Mouse (Mus musculus) lung, embryonic 16.5 days (tissue): ENCODE data around the gene Gbgt1. TPM values are rescaled to one million over a fixed set of nuclear protein-coding genes. Genes with fewer than 3 reads are reported as not detected.

Experiments
- ATAC-seq: fragments of 200-750 bp; cut with Nextera tagmentation; 2 replicates; pipeline ENCODE4 v1.8.0; 2017; ENCODE audit warnings: low read depth, mild to moderate bottlenecking, moderate library complexity
- H3K27ac ChIP-seq: fragments of 300-500 bp; sonication (generic); 2 replicates; pipeline ENCODE4 v1.5.1; 2014; ENCODE audit warnings: mild to moderate bottlenecking, control low read depth, low read length
- H3K27me3 ChIP-seq: fragments of 300-500 bp; sonication (generic); 2 replicates; pipeline ENCODE4 v1.6.1; 2014; ENCODE audit warnings: low read depth, low read length, mixed read lengths; ENCODE audit not compliant: control insufficient read depth, insufficient read depth
- H3K36me3 ChIP-seq: fragments of 300-500 bp; sonication (generic); 2 replicates; pipeline ENCODE4 v1.6.1; 2014; ENCODE audit warnings: low read length; ENCODE audit not compliant: control insufficient read depth, insufficient read depth
- H3K4me1 ChIP-seq: fragments of 300-500 bp; sonication (generic); replicated peaks from 2 replicates; pipeline ENCODE4 v1.6.1; 2014; ENCODE audit warnings: low read length, mixed read lengths; ENCODE audit not compliant: control insufficient read depth, insufficient read depth
- H3K4me2 ChIP-seq: fragments of 300-500 bp; sonication (generic); 2 replicates; pipeline ENCODE4 v1.6.1; 2014; ENCODE audit warnings: low read depth, low read length, control low read depth
- H3K4me3 ChIP-seq: fragments of 300-500 bp; sonication (generic); 2 replicates; pipeline ENCODE4 v1.5.1; 2014; ENCODE audit warnings: mild to moderate bottlenecking, low read length, control low read depth
- H3K9ac ChIP-seq: fragments of 300-500 bp; sonication (generic); 2 replicates; pipeline ENCODE4 v1.6.1; 2014; ENCODE audit warnings: low read length, control low read depth
- H3K9me3 ChIP-seq: fragments of 300-500 bp; sonication (generic); 2 replicates; pipeline ENCODE4 v1.6.1; 2016; ENCODE audit warnings: low read length; ENCODE audit not compliant: control insufficient read depth
- WGBS: fragments of 180-500 bp; shearing (Covaris S2); extraction: QIAGEN DNeasy Blood & Tissue Kit; methylation state at CpG from one replicate; pipeline ENCODE4 v1.1.7; 2014; 5-methylcytosine and 5-hydroxymethylcytosine counted together
- polyA plus RNA-seq: library from polyadenylated mRNA; unstranded; fragments of >200 nt; fragmentation: Nextera tagmentation; extraction: Ambion mirVana; gene quantifications from 2 replicates; pipeline ENCODE4 v1.2.1, GENCODE M21; 2015

Gene Gbgt1
- polyA plus RNA-seq: 1.1 and 1.5 TPM in 2 replicates

DNA sequence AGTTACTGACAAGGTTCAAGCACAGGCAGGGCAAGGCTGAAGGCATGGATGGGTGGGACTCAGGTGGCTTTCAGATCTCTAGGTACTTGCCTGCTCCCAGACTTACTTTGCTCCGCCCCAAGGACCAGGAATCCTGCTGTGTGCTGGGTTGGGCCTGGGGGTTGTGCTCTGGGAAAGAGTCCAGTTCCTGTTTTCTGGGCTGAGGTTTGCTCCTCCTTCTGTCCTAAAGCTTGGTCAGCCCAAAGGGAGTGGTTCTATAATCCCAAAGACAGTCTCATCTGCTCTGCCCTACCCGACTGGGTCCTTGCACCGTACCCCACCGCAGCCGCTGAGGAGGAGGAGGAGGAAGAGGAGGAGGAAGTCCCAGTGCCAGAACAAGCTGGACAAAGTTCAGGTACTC, at the start of gene Gbgt1:
Gbgt1 (plus strand) TSS at position 221 of the 400 bp plus-strand sequence.
- 73% methylated on average over 5 of the region's 5 CpGs for WGBS
- H3K4me3 ChIP-seq: no peak within 1 kb of the TSS
- ATAC-seq: peak; percentile 34

DNA sequence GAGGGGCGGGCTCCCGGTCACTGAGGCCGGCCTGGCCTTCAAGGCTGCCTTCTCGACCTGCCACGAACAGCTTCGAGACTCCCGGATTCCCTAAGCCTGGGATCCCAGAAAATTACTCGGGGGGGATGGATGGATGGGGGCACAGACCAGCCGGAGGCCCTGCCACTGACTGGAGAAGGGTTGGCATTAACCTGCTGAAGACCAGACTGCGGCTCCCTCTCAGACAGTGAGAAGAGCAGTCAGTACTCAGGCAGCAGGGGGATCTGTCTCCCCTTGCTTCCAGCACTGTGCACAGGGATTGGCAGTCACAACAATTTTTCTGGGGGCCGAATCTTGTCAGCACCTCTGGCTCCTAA, 49.4 kb upstream of the Gbgt1 start:
- Histone ChIP-seq H3K4me2 (peak overlapping the region; percentile 93), H3K36me3 (peaks cover 5% of the 10 kb centered on the region; the same call in 1 of the 2 replicates), H3K4me3 (peak overlapping the region; percentile 65), H3K27ac (peak overlapping the region; percentile 77), H3K9ac (peak overlapping the region; percentile 83), H3K27me3 (no peaks in the 10 kb centered on the region), H3K9me3 (no peaks in the 10 kb centered on the region), H3K4me1 (peaks cover 8% of the 10 kb centered on the region; the same call in 1 of the 2 replicates)
- ATAC-seq: peak; percentile 34
- WGBS: 4% methylated on average over 11 of the region's 11 CpGs

More for the DNA sequence above, at the start of gene Gbgt1:
- H3K36me3 ChIP-seq: no peaks in the 10 kb centered on the region
- H3K4me1 ChIP-seq: peaks cover 5% of the 10 kb centered on the region; the same call in 1 of the 2 replicates
- no peaks in the 10 kb centered on the region for H3K9me3 ChIP-seq
- 0 out of 2 replicates have a peak within 1 kb of the TSS, but pooled peaks have one; percentile 0 for H3K9ac ChIP-seq
- H3K27me3 ChIP-seq: no peaks in the 10 kb centered on the region
- peak within 1 kb of the TSS; percentile 1; the same call in 1 of the 2 replicates for H3K27ac ChIP-seq
- no peak within 1 kb of the TSS for H3K4me2 ChIP-seq

DNA sequence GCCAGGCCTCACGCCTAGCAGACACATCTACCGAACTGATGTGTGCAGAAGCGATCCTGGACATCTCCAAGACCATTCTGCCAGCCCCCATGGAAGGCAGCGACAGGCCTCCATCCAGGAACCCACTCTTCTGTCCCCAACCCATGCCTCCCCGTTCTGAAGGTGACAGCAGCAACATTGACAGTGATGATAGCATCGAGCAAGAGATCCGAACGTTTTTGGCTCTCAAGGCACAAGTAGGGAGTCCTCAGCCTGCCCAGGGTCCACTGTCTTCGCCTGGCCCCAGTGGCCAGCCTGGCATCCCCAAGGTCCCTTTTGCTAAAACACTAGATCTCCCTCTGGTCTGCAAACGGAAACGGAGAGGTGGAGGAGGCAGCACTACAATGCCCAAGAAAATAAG, 45.0 kb upstream of the Gbgt1 start:
- Histone ChIP-seq H3K4me2 (no peak overlapping the region), H3K9me3 (no peaks in the 10 kb centered on the region), H3K4me3 (no peak overlapping the region), H3K4me1 (peaks cover 8% of the 10 kb centered on the region; the same call in 1 of the 2 replicates), H3K36me3 (peaks cover 5% of the 10 kb centered on the region; the same call in 1 of the 2 replicates), H3K27ac (no peak overlapping the region), H3K27me3 (no peaks in the 10 kb centered on the region), H3K9ac (no peak overlapping the region)
- ATAC-seq: no peak
- 89% methylated on average over 11 of the region's 11 CpGs for WGBS

DNA sequence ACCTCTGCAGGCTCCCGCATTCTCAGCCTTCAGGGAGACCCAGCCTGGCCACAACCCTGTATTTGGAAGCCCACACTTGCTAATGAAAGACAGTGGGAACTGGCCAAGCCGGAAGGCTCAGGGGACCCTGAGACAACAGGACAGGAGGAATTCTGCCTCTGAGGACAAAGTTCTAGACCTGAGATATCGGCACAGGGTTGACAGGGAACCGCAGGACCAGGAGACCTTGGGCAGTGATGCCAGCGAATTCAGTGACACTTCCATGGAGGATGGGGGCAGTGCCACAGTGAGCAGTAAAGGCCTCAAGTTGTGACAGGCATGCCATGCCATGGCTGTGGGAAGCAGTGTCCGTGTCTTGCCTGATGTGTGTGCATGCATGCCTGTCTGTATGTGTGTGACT, 43.2 kb upstream of the Gbgt1 start:
- no peak overlapping the region for H3K27ac ChIP-seq
- H3K27me3 ChIP-seq: no peaks in the 10 kb centered on the region
- H3K4me3 ChIP-seq: no peak overlapping the region
- H3K4me1 ChIP-seq: no peaks in the 10 kb centered on the region
- no peak overlapping the region for H3K9ac ChIP-seq
- ATAC-seq: no peak
- peaks cover 5% of the 10 kb centered on the region; the same call in 1 of the 2 replicates for H3K36me3 ChIP-seq
- H3K4me2 ChIP-seq: no peak overlapping the region
- no peaks in the 10 kb centered on the region for H3K9me3 ChIP-seq
- 87% methylated on average over 6 of the region's 6 CpGs for WGBS

DNA sequence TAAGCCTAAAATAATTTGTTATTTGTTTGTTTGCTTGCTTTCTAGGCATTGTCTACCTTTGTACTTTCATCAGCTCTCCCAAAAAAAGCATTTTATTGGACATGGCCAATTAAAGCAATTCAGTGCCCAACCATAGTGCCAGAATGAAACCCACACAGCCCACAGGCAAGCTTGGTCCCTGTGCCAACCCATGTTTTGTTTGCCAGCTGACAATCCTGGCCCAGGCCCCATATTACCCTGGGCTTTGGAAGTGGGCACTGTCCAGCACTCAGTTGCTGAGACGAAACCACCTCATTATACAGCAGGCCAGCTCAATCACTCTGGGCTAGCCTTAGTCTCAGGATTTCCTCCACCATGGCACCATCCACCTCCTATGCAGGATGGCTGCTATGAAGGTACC, 40.1 kb upstream of the Gbgt1 start:
- Histone ChIP-seq H3K27me3 (no peaks in the 10 kb centered on the region), H3K9me3 (no peaks in the 10 kb centered on the region), H3K4me3 (no peak overlapping the region), H3K36me3 (no peaks in the 10 kb centered on the region; the same call in 1 of the 2 replicates), H3K27ac (no peak overlapping the region), H3K9ac (no peak overlapping the region), H3K4me2 (no peak overlapping the region), H3K4me1 (no peaks in the 10 kb centered on the region)
- 43% methylated on average over 1 of the region's 1 CpGs for WGBS
- no peak for ATAC-seq

DNA sequence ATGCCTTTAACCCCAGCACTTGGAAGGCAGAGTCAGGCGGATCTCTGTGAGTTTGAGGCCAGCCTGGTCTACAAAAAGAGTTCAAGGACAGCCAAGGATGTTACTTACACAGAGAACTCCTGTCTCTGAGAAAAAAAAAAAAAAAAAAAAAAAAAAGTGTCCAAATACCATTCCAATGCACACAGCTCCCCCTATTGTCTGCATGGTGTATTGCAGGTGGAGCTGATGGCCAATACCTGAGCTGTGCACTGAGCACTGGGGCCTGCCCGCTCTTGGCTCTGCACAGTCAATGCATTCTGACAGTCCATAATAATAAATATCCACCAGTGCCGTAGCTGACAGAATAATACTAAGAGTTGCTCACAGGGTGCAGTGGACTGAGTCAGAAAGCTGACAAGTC, 32.8 kb upstream of the Gbgt1 start:
- Histone ChIP-seq H3K4me3 (no peak overlapping the region), H3K27me3 (peaks cover 4% of the 10 kb centered on the region; the same call in 1 of the 2 replicates), H3K4me2 (no peak overlapping the region), H3K9ac (no peak overlapping the region), H3K9me3 (no peaks in the 10 kb centered on the region), H3K36me3 (no peaks in the 10 kb centered on the region), H3K4me1 (peaks cover 10% of the 10 kb centered on the region), H3K27ac (no peak overlapping the region)
- ATAC-seq: no peak
- 45% methylated on average over 3 of the region's 3 CpGs for WGBS

DNA sequence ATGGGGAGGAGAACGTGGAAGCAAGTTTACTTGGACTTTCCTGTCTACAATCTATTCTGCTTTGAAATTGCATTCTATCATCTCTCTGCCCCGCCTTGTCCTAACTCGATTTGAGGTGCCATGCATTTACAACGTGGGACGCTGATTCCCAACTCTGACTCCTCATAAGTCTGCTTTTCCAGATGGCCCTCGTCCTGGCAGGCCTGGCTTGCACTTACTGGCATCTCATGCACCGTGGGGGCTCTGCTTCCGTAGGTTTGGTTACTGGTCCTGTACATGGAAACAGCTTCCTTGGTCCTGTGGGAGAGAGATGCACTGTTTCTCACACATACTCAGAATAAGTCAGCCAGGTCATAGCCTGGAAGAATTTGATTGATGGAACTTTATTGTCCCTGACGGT, 31.8 kb upstream of the Gbgt1 start:
- Histone ChIP-seq H3K27me3 (peaks cover 4% of the 10 kb centered on the region; the same call in 1 of the 2 replicates), H3K27ac (no peak overlapping the region), H3K36me3 (peaks cover 9% of the 10 kb centered on the region), H3K4me3 (no peak overlapping the region), H3K4me1 (peaks cover 11% of the 10 kb centered on the region), H3K9ac (no peak overlapping the region), H3K4me2 (no peak overlapping the region), H3K9me3 (no peaks in the 10 kb centered on the region)
- ATAC-seq: no peak
- 70% methylated on average over 9 of the region's 9 CpGs for WGBS

DNA sequence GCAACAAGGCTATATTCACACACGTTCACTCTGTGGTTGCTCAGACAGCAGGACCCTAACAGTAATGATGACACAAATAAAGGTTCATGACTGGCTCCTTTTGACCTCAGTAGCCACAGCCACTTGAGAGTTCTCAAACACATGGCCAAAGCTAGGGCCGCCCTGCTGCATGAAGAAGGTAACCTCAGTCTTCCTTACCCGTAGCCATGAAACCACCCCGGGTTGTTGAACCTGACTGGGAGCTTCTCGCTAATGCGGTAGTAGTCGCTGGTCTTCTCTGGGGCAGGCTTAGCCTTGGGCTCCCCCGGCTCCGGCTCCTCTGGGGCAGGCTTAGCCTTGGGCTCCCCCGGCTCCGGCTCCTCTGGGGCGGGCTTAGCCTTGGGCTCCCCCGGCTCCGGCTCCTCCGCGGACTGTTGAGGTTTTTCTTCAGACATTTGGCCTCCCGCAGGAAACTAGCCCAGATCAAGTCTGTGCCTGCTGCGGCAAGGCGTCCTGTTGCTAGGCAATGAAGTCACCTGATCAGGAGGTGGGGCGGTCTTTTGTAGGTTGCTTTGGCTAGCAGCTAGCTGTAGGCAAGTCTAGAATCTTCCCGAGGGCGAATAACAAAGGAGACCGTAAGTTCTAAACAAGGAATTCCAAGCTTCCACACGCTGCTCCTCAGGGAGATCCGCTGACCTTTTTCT, 30.7 kb upstream of the Gbgt1 start, which contains the start of gene 1700007K13Rik:
1700007K13Rik (minus strand) TSS at position 497 of the 683 bp plus-strand sequence.
- H3K27ac ChIP-seq: no peak within 1 kb of the TSS
- H3K36me3 ChIP-seq: peaks cover 20% of the 10 kb centered on the region
- 5% methylated on average over 25 of the region's 25 CpGs for WGBS
- peak within 1 kb of the TSS; percentile 27 for H3K4me3 ChIP-seq
- H3K9ac ChIP-seq: peak within 1 kb of the TSS; percentile 41
- peaks cover 11% of the 10 kb centered on the region for H3K4me1 ChIP-seq
- H3K4me2 ChIP-seq: peak within 1 kb of the TSS; percentile 59
- ATAC-seq: peak; percentile 36; the same call in 1 of the 2 replicates
- peaks cover 4% of the 10 kb centered on the region; the same call in 1 of the 2 replicates for H3K27me3 ChIP-seq
- H3K9me3 ChIP-seq: no peaks in the 10 kb centered on the region

DNA sequence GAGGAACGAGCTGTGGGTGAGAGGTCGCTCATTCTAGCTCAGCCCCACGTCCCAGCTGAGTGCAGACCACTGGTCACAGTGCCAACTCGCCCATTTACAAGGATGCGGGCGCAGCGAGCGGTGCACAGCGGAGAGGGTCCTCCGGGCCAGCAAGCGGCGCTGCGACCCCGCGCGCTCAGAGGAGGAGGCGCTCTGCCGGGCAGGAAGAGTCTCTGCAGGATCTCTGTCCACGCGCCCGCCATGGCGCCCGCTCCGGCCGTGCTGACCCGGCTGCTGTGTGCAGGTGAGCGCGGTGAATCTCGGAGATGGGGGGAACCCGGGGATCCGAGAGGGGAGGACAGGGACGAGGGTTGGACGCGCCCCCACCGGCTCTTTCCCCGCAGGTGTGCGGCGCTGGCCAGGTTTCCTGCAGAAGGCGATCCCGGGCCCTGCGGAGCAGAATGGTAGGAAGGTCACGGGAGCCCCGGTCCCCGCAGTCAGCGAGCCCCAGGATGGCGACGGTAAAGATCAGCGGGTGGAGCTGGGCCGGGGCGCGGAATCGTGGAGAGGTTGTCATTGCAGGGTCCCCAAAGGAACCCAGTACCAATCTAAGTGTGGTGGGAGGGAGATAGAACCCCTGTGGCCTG, 28.7 kb upstream of the Gbgt1 start, which contains the start of gene Mrps2:
Mrps2 (plus strand) TSS at position 207 of the 626 bp plus-strand sequence.
- Histone ChIP-seq H3K9me3 (0 out of 2 replicates have a peak, but pooled peaks cover 7% of the 10 kb centered on the region), H3K4me3 (peak within 1 kb of the TSS; percentile 78), H3K27me3 (peaks cover 4% of the 10 kb centered on the region; the same call in 1 of the 2 replicates), H3K36me3 (peaks cover 36% of the 10 kb centered on the region), H3K9ac (peak within 1 kb of the TSS; percentile 94), H3K27ac (no peak within 1 kb of the TSS), H3K4me1 (peaks cover 11% of the 10 kb centered on the region), H3K4me2 (peak within 1 kb of the TSS; percentile 88)
- peak; percentile 95 for ATAC-seq
- WGBS: under 1% methylated on average over 52 of the region's 52 CpGs
